Mouse (Mus musculus): Measurements from ENCODE around the gene Hivep1.

- TF ChIP-seq CTCF (IDR thresholded peaks at IDR 0.05; ENCODE audit: borderline replicate concordance, insufficient read depth, low read depth, low read length) (no peak), POLR2A (IDR thresholded peaks at IDR 0.05; ENCODE audit: borderline replicate concordance, insufficient read depth, low read length) (no peak)
These were observed 190.3 kb downstream of the Hivep1 start for GRCm38 (mm10) chr13:42242131-42242530.

Measured in cerebellum, adult 2 months (tissue).